Mouse (Mus musculus) stomach, embryonic 14.5 days (tissue): Measurements from ENCODE around the gene Fmo1. TPM values are rescaled to one million over a fixed set of nuclear protein-coding genes. Genes with fewer than 3 reads are reported as not detected.

Experiments
- ATAC-seq: fragments of 200-750 bp; cut with Nextera tagmentation; 2 replicates; pipeline ENCODE4 v1.8.0; 2017; ENCODE audit warnings: low read depth, moderate TSS enrichment; ENCODE audit not compliant: insufficient number of reproducible peaks, insufficient read depth, low FRiP score
- H3K27ac ChIP-seq: fragments of 300-500 bp; sonication (generic); 2 replicates; pipeline ENCODE4 v1.5.1; 2014; ENCODE audit warnings: mild to moderate bottlenecking, low read length, moderate library complexity, mixed read lengths
- H3K27me3 ChIP-seq: fragments of 300-500 bp; sonication (generic); 2 replicates; pipeline ENCODE4 v1.6.1; 2014; ENCODE audit warnings: low read length, control low read depth, mixed read lengths; ENCODE audit not compliant: control insufficient read depth, insufficient read depth
- H3K36me3 ChIP-seq: fragments of 300-500 bp; sonication (generic); 2 replicates; pipeline ENCODE4 v1.6.1; 2014; ENCODE audit warnings: mild to moderate bottlenecking, control low read depth, low read length, moderate library complexity, mixed read lengths; ENCODE audit not compliant: control insufficient read depth, insufficient read depth
- H3K4me1 ChIP-seq: fragments of 300-500 bp; sonication (generic); 2 replicates; pipeline ENCODE4 v1.6.1; 2014; ENCODE audit warnings: low read length, control low read depth, mixed read lengths; ENCODE audit not compliant: control insufficient read depth, insufficient read depth
- H3K4me2 ChIP-seq: fragments of 300-500 bp; sonication (generic); replicated peaks from 2 replicates; pipeline ENCODE4 v1.6.1; 2014; ENCODE audit warnings: low read depth, low read length, control low read depth
- H3K4me3 ChIP-seq: fragments of 300-500 bp; sonication (generic); 2 replicates; pipeline ENCODE4 v1.5.1; 2014; ENCODE audit warnings: low read depth, low read length, control low read depth
- H3K9ac ChIP-seq: fragments of 300-500 bp; sonication (generic); replicated peaks from 2 replicates; pipeline ENCODE4 v1.6.1; 2014; ENCODE audit warnings: low read depth, mild to moderate bottlenecking, control low read depth, low read length, moderate library complexity, mixed read lengths
- H3K9me3 ChIP-seq: fragments of 300-500 bp; sonication (generic); 2 replicates; pipeline ENCODE4 v1.6.1; 2016; ENCODE audit warnings: low read depth, low read length, control low read depth; ENCODE audit not compliant: control insufficient read depth
- WGBS: fragments of 180-500 bp; shearing (Covaris S2); extraction: QIAGEN DNeasy Blood & Tissue Kit; methylation state at CpG from one replicate; pipeline ENCODE4 v1.1.7; 2014; 5-methylcytosine and 5-hydroxymethylcytosine counted together
- polyA plus RNA-seq: library from polyadenylated mRNA; unstranded; fragments of >200 nt; fragmentation: Nextera tagmentation; extraction: Ambion mirVana; gene quantifications from 2 replicates; pipeline ENCODE4 v1.2.1, GENCODE M21; 2014

Gene Fmo1
- polyA plus RNA-seq, 1 experiment from 2014 or later: 7.0 TPM

DNA sequence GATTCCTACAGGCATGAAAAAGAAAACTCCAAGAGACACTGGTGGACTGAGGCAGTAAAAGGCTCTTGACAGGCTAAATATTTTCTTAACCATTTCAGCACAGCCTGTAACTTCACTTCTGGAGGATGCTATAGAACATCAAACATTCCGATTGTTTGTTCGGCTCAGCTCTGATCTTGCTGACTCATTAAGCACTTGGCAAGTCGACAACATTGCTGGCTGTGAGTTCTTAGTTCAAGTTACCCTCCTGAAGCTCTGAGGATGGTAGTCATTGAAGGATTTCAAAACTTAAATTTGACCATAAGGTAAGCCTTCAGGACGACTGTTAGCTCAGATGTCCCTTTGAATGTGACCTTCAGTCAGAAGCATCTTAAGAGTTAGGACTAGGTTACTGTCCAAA lies 986 bp upstream of the Fmo1 start:
- Histone ChIP-seq H3K4me2 (no peak overlapping the region), H3K27ac (no peak overlapping the region), H3K36me3 (no peaks in the 10 kb centered on the region), H3K9ac (no peak overlapping the region), H3K9me3 (no peaks in the 10 kb centered on the region), H3K4me3 (no peak overlapping the region), H3K4me1 (0 out of 2 replicates have a peak, but pooled peaks cover 6% of the 10 kb centered on the region), H3K27me3 (no peaks in the 10 kb centered on the region)
- 77% methylated on average over 4 of the region's 4 CpGs for WGBS
- ATAC-seq: no peak

DNA sequence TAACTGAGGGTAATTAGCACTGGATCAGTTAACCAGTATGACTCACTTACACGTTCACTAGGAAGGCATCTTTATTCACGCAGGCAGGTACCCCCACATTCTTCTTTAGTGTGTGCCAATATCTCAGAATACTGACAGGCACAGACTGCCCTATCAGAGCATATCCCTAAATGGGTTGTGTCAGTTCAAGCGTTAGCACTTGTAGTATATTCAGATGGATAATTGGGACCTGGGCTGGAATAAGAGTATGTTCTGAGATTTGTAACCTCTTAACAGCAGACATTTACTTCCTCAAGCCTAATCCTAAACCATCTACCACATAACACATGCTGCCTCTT lies 948 bp downstream of the Fmo1 start:
- WGBS: 68% methylated on average over 3 of the region's 3 CpGs
- H3K27ac ChIP-seq: no peak overlapping the region
- H3K9ac ChIP-seq: no peak overlapping the region
- no peak for ATAC-seq
- no peaks in the 10 kb centered on the region for H3K36me3 ChIP-seq
- H3K4me2 ChIP-seq: no peak overlapping the region
- H3K4me1 ChIP-seq: no peaks in the 10 kb centered on the region
- H3K27me3 ChIP-seq: no peaks in the 10 kb centered on the region
- H3K9me3 ChIP-seq: no peaks in the 10 kb centered on the region
- H3K4me3 ChIP-seq: no peak overlapping the region

DNA sequence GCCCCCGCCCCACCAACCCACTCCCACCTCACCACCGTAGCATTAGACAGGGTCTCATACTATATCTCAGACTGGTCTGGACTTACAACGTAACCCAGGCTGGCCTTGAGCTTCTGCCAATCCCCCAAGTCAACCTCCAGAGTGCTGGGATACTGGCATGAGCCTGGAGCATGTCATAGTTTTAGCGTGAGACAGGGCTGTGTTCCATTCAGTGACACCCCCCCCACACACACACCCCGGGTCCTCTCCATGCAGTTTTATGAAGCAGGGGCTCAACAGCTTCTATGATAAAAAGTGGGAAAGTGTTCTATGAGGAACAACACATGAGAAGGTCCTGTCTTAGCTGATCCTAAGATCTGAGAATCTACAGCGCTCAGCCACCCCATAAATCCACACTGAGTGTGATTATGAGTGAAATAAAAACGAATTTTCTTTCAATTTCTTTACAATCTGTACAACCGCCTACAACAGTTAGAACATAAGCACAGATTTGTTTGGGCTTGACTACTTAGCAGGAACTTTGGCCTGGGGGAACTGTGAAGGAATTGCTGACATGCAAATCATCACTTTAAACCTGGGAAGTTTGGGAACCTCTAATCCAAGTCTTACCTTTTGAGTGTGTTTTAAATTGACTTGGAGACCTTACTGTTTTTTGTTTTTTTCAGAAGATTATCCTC lies 1.5 kb downstream of the Fmo1 start:
- Histone ChIP-seq H3K4me3 (no peak overlapping the region), H3K4me2 (no peak overlapping the region), H3K27ac (no peak overlapping the region), H3K36me3 (no peaks in the 10 kb centered on the region), H3K9me3 (no peaks in the 10 kb centered on the region), H3K27me3 (no peaks in the 10 kb centered on the region), H3K4me1 (no peaks in the 10 kb centered on the region), H3K9ac (no peak overlapping the region)
- 81% methylated on average over 8 of the region's 8 CpGs for WGBS
- ATAC-seq: no peak

DNA sequence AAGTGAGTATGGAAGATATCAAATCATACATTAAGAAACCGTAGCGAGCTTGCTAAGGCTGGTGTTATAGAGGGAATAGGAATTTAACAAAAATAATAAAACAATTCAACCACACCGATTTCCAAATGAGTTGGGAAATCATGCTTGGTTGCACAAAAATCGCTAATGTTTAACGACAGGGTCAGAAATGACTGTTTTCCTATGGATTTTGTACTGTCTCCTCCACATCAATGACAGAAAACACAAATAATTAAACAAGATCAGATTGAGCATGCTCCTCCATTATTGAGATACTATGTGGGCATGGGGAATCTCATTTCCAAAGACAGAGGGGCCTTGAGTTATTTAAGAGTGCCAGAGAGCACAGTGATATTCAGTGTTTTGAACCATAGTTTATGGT lies 2.1 kb downstream of the Fmo1 start:
- Histone ChIP-seq H3K4me2 (no peak overlapping the region), H3K27me3 (no peaks in the 10 kb centered on the region), H3K4me3 (no peak overlapping the region), H3K27ac (no peak overlapping the region), H3K9me3 (no peaks in the 10 kb centered on the region), H3K9ac (no peak overlapping the region), H3K4me1 (0 out of 2 replicates have a peak, but pooled peaks cover 4% of the 10 kb centered on the region), H3K36me3 (no peaks in the 10 kb centered on the region)
- ATAC-seq: no peak
- 94% methylated on average over 5 of the region's 5 CpGs for WGBS

DNA sequence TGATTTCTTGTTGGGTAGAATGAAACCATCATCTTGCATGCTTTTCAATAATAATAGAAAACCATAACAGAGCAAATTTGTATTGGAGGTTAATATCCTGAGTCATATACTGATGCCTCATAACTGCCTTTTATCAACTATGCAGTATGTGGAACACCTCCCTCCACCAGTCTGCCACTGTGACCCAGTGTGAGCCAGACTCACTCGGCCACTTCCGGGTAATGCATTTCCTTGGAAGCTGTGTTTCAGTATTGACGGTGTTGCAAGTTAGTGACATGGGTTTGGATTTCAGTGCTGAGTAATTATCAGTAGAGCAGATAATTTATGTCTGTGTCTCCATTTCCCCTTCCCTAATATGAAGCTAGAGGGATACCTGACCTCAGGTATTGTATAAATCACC lies 2.8 kb downstream of the Fmo1 start:
- H3K4me3 ChIP-seq: no peak overlapping the region
- WGBS: 71% methylated on average over 3 of the region's 3 CpGs
- no peaks in the 10 kb centered on the region for H3K27me3 ChIP-seq
- ATAC-seq: no peak
- H3K4me2 ChIP-seq: no peak overlapping the region
- no peaks in the 10 kb centered on the region for H3K9me3 ChIP-seq
- H3K36me3 ChIP-seq: no peaks in the 10 kb centered on the region
- no peak overlapping the region for H3K27ac ChIP-seq
- no peak overlapping the region for H3K9ac ChIP-seq
- 0 out of 2 replicates have a peak, but pooled peaks cover 4% of the 10 kb centered on the region for H3K4me1 ChIP-seq

DNA sequence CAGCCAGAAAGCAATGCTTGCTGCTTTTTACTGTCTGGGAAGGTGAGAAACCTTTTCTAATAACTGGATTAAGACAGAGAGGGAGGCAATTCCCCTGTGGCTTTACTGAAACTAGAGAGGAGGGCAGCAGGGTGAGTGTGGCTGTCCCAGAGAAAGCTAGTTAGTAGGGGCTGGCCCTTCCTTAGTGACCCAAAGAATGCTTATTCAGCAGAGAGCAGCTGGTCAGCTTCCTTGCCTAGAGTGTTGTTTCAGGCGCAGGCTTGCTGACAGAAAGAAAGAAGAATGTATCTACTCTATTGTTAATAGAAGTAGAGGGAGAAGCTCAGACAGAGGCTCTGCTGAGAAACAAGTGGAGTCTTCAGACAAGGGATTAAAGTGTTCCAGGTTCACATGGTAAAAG lies 4.1 kb downstream of the Fmo1 start:
- Histone ChIP-seq H3K9ac (no peak overlapping the region), H3K27me3 (no peaks in the 10 kb centered on the region), H3K4me3 (no peak overlapping the region), H3K4me2 (no peak overlapping the region), H3K9me3 (no peaks in the 10 kb centered on the region), H3K36me3 (no peaks in the 10 kb centered on the region), H3K4me1 (0 out of 2 replicates have a peak, but pooled peaks cover 4% of the 10 kb centered on the region), H3K27ac (peak overlapping the region; percentile 52; the same call in 1 of the 2 replicates)
- WGBS: 10% methylated on average over 1 of the region's 1 CpGs
- ATAC-seq: no peak

DNA sequence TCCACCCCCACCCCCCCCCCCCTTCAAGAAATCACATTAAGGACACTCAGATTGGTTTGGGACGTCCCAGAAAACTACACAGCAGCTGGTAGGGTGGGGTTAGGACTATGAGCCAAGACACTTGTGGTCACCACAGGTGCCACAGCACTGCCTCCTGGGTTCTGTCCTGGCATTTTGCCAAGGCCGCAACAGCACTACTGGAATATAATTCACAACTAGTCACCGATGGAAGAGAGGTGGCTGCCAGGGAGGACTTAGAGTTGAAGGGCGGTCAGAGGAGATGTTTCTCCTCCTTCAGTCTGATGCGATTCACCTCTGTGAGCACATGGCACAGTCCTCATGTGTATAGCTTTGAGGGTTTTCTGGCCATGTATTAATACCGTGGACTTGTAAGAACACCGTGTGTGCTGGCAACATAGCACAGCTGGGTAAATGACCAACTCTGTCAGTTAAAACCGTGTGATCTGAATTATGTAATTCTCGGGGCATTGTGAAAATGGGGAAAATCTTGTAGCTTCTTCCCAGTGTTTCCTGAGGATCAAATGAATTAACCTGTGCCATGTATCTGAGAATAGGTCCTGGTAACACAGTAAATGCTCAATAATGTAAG lies 6.3 kb downstream of the Fmo1 start:
- Histone ChIP-seq H3K27ac (no peak overlapping the region), H3K9me3 (no peaks in the 10 kb centered on the region), H3K27me3 (no peaks in the 10 kb centered on the region), H3K4me1 (0 out of 2 replicates have a peak, but pooled peaks cover 4% of the 10 kb centered on the region), H3K36me3 (no peaks in the 10 kb centered on the region), H3K4me3 (no peak overlapping the region), H3K9ac (no peak overlapping the region), H3K4me2 (no peak overlapping the region)
- no peak for ATAC-seq
- WGBS: 68% methylated on average over 9 of the region's 9 CpGs

DNA sequence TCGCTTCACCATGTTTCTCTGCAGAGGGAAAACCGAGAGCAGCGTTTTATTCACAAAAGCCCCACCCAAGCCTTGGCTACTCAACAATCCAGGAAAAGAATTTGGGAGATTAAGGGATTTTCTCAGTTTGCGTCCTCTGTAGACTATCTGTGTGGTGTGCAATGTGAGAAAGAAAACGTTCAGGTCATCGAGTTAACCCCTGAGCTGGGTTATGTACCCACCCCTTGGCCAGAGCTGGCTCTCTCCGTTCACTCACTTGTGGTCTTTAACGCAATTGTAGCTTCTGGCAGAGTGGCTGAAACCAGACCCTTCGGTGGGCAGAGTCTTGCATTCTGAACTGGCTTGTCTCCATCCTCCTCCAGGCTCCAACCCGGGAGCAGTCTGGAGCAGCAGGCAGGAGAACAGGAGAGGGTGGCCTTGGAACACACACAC lies 6.8 kb downstream of the Fmo1 start:
- Histone ChIP-seq H3K9me3 (no peaks in the 10 kb centered on the region), H3K27ac (no peak overlapping the region; the same call in 1 of the 2 replicates), H3K4me3 (no peak overlapping the region), H3K9ac (no peak overlapping the region), H3K4me2 (no peak overlapping the region), H3K36me3 (no peaks in the 10 kb centered on the region), H3K27me3 (no peaks in the 10 kb centered on the region), H3K4me1 (0 out of 2 replicates have a peak, but pooled peaks cover 4% of the 10 kb centered on the region)
- ATAC-seq: no peak
- WGBS: 44% methylated on average over 10 of the region's 10 CpGs
